Mouse (Mus musculus) hindbrain, embryonic 14.5 days (tissue): Measurements from ENCODE around the gene Fam187a. TPM values are rescaled to one million over a fixed set of nuclear protein-coding genes. Genes with fewer than 3 reads are reported as not detected.

Experiments
- ATAC-seq: fragments of 200-750 bp; cut with Nextera tagmentation; 2 replicates; pipeline ENCODE4 v1.8.0; 2017; ENCODE audit warnings: moderate number of reproducible peaks, mild to moderate bottlenecking, moderate TSS enrichment, moderate library complexity; ENCODE audit not compliant: low FRiP score
- DNase-seq: peaks from one replicate; pipeline ENCODE4 v3.0.0-alpha.2; 2015; ENCODE audit warnings: low spot score
- H3K27ac ChIP-seq: fragments of 300-500 bp; sonication (generic); 2 replicates; pipeline ENCODE4 v1.5.1; 2014; ENCODE audit warnings: mild to moderate bottlenecking, moderate library complexity
- H3K27me3 ChIP-seq: fragments of 300-500 bp; sonication (generic); 2 replicates; pipeline ENCODE4 v1.6.1; 2014; ENCODE audit warnings: mild to moderate bottlenecking, low read length, mixed read lengths; ENCODE audit not compliant: control insufficient read depth, insufficient read depth
- H3K36me3 ChIP-seq: fragments of 300-500 bp; sonication (generic); replicated peaks from 2 replicates; pipeline ENCODE4 v1.6.1; 2014; ENCODE audit not compliant: control insufficient read depth, insufficient read depth
- H3K4me1 ChIP-seq: fragments of 300-500 bp; sonication (generic); replicated peaks from 2 replicates; pipeline ENCODE4 v1.6.1; 2014; ENCODE audit warnings: antibody characterized with exemption, low read length, mixed read lengths; ENCODE audit not compliant: control insufficient read depth, insufficient read depth
- H3K4me2 ChIP-seq: fragments of 300-500 bp; sonication (generic); replicated peaks from 2 replicates; pipeline ENCODE4 v1.6.1; 2014; ENCODE audit warnings: mild to moderate bottlenecking, moderate library complexity
- H3K4me3 ChIP-seq: fragments of 300-500 bp; sonication (generic); replicated peaks from 2 replicates; pipeline ENCODE4 v1.5.1; 2014; ENCODE audit warnings: mild to moderate bottlenecking, low read length
- H3K9ac ChIP-seq: fragments of 300-500 bp; sonication (generic); 2 replicates; pipeline ENCODE4 v1.6.1; 2014
- H3K9me3 ChIP-seq: fragments of 300-500 bp; sonication (generic); 2 replicates; pipeline ENCODE4 v1.6.1; 2016; ENCODE audit warnings: low read length; ENCODE audit not compliant: control insufficient read depth
- WGBS: fragments of 180-500 bp; shearing (Covaris S2); extraction: QIAGEN DNeasy Blood & Tissue Kit; methylation state at CpG from one replicate; pipeline ENCODE4 v1.1.7; 2014; 5-methylcytosine and 5-hydroxymethylcytosine counted together
- polyA plus RNA-seq: library from polyadenylated mRNA; unstranded; fragments of >200 nt; fragmentation: Nextera tagmentation; extraction: Ambion mirVana; gene quantifications from 2 replicates; pipeline ENCODE4 v1.2.1, GENCODE M21; 2014

Fam187a gene
- polyA plus RNA-seq, 1 experiment from 2014 or later: 0.12 TPM

GRCm38 (mm10) chr11:102936272-102936671, 51.3 kb downstream of the Fam187a start:
- H3K27me3 ChIP-seq: peaks cover 10% of the 10 kb centered on the region; the same call in 1 of the 2 replicates
- no peak overlapping the region for H3K27ac ChIP-seq
- H3K9ac ChIP-seq: no peak overlapping the region
- peaks cover 24% of the 10 kb centered on the region; the same call in 1 of the 2 replicates for H3K4me1 ChIP-seq
- WGBS: 29% methylated on average over 4 of the region's 4 CpGs
- no peak for ATAC-seq
- no peak for DNase-seq
- no peak overlapping the region for H3K4me3 ChIP-seq
- H3K4me2 ChIP-seq: no peak overlapping the region
- no peaks in the 10 kb centered on the region for H3K36me3 ChIP-seq
- no peaks in the 10 kb centered on the region for H3K9me3 ChIP-seq

Other genes starting within 250 kb of the Fam187a start
- 0.16 TPM in 1 of 2 replicates, not detected in the other for gene Meioc, start 221.5 kb upstream of the Fam187a start, polyA plus RNA-seq
- gene Ccdc43, start 187.4 kb upstream of the Fam187a start, polyA plus RNA-seq: 31.3 and 38.4 TPM in 2 replicates
- gene Adam11, start 123.7 kb upstream of the Fam187a start, polyA plus RNA-seq: 19.2 and 24.1 TPM in 2 replicates
- 31.2 and 34.3 TPM in 2 replicates for gene Gjc1, start 65.5 kb upstream of the Fam187a start, polyA plus RNA-seq
- 9.4 and 9.8 TPM in 2 replicates for gene Higd1b, start 49.3 kb upstream of the Fam187a start, polyA plus RNA-seq
- gene Eftud2, start 4.2 kb upstream of the Fam187a start, polyA plus RNA-seq: 110 and 123 TPM in 2 replicates
- gene Ccdc103, start 4.0 kb upstream of the Fam187a start, polyA plus RNA-seq: 2.2 and 2.8 TPM in 2 replicates
- 0.66 and 1.9 TPM in 2 replicates for gene Gfap, start 15.7 kb downstream of the Fam187a start, polyA plus RNA-seq
- gene Kif18b, start 40.0 kb downstream of the Fam187a start, polyA plus RNA-seq: 0.79 and 1.5 TPM in 2 replicates
- 12.0 and 14.6 TPM in 2 replicates for gene C1ql1, start 61.5 kb downstream of the Fam187a start, polyA plus RNA-seq
- gene Nmt1, start 143.0 kb downstream of the Fam187a start, polyA plus RNA-seq: 31.8 and 34.3 TPM in 2 replicates
- gene Dcakd, start 143.2 kb downstream of the Fam187a start, polyA plus RNA-seq: 161 and 166 TPM in 2 replicates
- gene Plcd3, start 216.5 kb downstream of the Fam187a start, polyA plus RNA-seq: 1.7 and 1.9 TPM in 2 replicates
- gene Acbd4, start 216.5 kb downstream of the Fam187a start, polyA plus RNA-seq: 8.3 and 10.6 TPM in 2 replicates
- 5.3 and 5.6 TPM in 2 replicates for gene Hexim1, start 231.1 kb downstream of the Fam187a start, polyA plus RNA-seq
- 20.9 and 24.2 TPM in 2 replicates for gene Hexim2, start 247.3 kb downstream of the Fam187a start, polyA plus RNA-seq